Mouse (Mus musculus) right cerebral cortex, postnatal 4 days (tissue): ENCODE measurements around the gene Arrdc3.
"Not testable (repeated sequence)": the region's sequence is repeated elsewhere in the genome, so short reads cannot be mapped to it uniquely, and the experiment has no call there.

Source experiments
- DNase-seq: peaks from one replicate; pipeline ENCODE4 v3.0.0-alpha.2; 2022

Arrdc3 gene

GRCm38 (mm10) chr13:80883190-80883589 is at the start of gene Arrdc3:
TSS of gene Arrdc3 (plus strand) at chr13:80883384.
- DNase-seq = peak; percentile 98

GRCm38 (mm10) chr13:80862215-80862614 is 21.0 kb upstream of the Arrdc3 start:
- peak; percentile 84 for DNase-seq

GRCm38 (mm10) chr13:80864195-80864594 is 19.0 kb upstream of the Arrdc3 start:
- DNase-seq = no peak

- DNase-seq = no peak
Measured at GRCm38 (mm10) chr13:80875126-80875525, 8.1 kb upstream of the Arrdc3 start.

- no peak for DNase-seq
Measured at GRCm38 (mm10) chr13:80880756-80881155, 2.4 kb upstream of the Arrdc3 start.

- no peak for DNase-seq
Measured at GRCm38 (mm10) chr13:80881722-80882500, 1.3 kb upstream of the Arrdc3 start.

GRCm38 (mm10) chr13:80882716-80883135 is 458 bp upstream of the Arrdc3 start:
- DNase-seq = no peak

- DNase-seq = no peak
Measured at GRCm38 (mm10) chr13:80883649-80884376, 629 bp downstream of the Arrdc3 start.

GRCm38 (mm10) chr13:80884377-80884983 is 1.3 kb downstream of the Arrdc3 start:
- DNase-seq = peak; percentile 67

GRCm38 (mm10) chr13:80885103-80885833 is 2.1 kb downstream of the Arrdc3 start:
- DNase-seq = peak; percentile 94

GRCm38 (mm10) chr13:80885834-80886663 is 2.9 kb downstream of the Arrdc3 start:
- DNase-seq = peak; percentile 91

GRCm38 (mm10) chr13:80886664-80887210 is 3.6 kb downstream of the Arrdc3 start:
- no peak for DNase-seq

GRCm38 (mm10) chr13:80887842-80888241 is 4.7 kb downstream of the Arrdc3 start:
- DNase-seq = no peak

GRCm38 (mm10) chr13:80894928-80895327 is 11.7 kb downstream of the Arrdc3 start:
- DNase-seq = not testable (repeated sequence)

GRCm38 (mm10) chr13:80897411-80897810 is 14.2 kb downstream of the Arrdc3 start:
- DNase-seq = no peak

GRCm38 (mm10) chr13:80898095-80898494 is 14.9 kb downstream of the Arrdc3 start:
- DNase-seq = no peak

GRCm38 (mm10) chr13:80899435-80900029 is 16.3 kb downstream of the Arrdc3 start:
- DNase-seq = no peak

- DNase-seq = no peak
Measured at GRCm38 (mm10) chr13:80901432-80901831, 18.2 kb downstream of the Arrdc3 start.

GRCm38 (mm10) chr13:80902796-80903195 is 19.6 kb downstream of the Arrdc3 start:
- DNase-seq = no peak

- no peak for DNase-seq
Measured at GRCm38 (mm10) chr13:80913361-80913760, 30.2 kb downstream of the Arrdc3 start.

GRCm38 (mm10) chr13:80920939-80921338 is 37.8 kb downstream of the Arrdc3 start:
- DNase-seq = no peak
